Mouse (Mus musculus): ENCODE measurements at regions not wholly inside any gene's neighbourhood (a gene's known extent, or its start where the extent isn't known, plus 50 kb on each side); places are given as distances from the start of the nearest gene placed in this dataset.

GRCm38 (mm10) chr8:90547276-90547675 is 199.1 kb upstream of the Tox3 start:
- TF ChIP-seq MYOD1 (IDR thresholded peaks at IDR 0.05; ENCODE audit: control insufficient read depth, insufficient read length, low read depth): no peak
- no peak for TF ChIP-seq CTCF (IDR thresholded peaks at IDR 0.05; ENCODE audit: control insufficient read depth, insufficient read depth, insufficient read length)
- no peak for TF ChIP-seq MYOG (IDR thresholded peaks at IDR 0.05; ENCODE audit: control insufficient read depth, extremely low read depth, insufficient read length)
- TF ChIP-seq USF1 (IDR thresholded peaks at IDR 0.05; ENCODE audit: low read depth): no peak
- TF ChIP-seq CEBPB (IDR thresholded peaks at IDR 0.05; ENCODE audit: low read depth): no peak

Measured in C2C12 (cell line).